Mouse (Mus musculus) CH12.LX (cell line): ENCODE measurements around the gene Exosc2. TPM values are rescaled to one million over a fixed set of nuclear protein-coding genes. Genes with fewer than 3 reads are reported as not detected.

Experiments used
- DNase-seq: peaks from one replicate; pipeline ENCODE4 v3.0.0-alpha.2; 2013; ENCODE audit errors: extremely low read depth
- H3K27ac ChIP-seq: 2 replicates; pipeline ENCODE4 v1.5.1; 2012; ENCODE audit warnings: low read depth, mild to moderate bottlenecking, control low read depth, moderate library complexity; ENCODE audit not compliant: insufficient read depth
- H3K27me3 ChIP-seq: replicated peaks from 2 replicates; pipeline ENCODE3; 2012; ENCODE audit warnings: inconsistent platforms
- H3K36me3 ChIP-seq, 2 experiments: replicated peaks in 1 of 2; 2 replicates each; pipeline versions ENCODE3 to v1.6.1; 2012; ENCODE audit warnings: inconsistent platforms in 1 of 2, low read length in 1 of 2, mild to moderate bottlenecking in 1 of 2, mixed read lengths in 1 of 2, moderate library complexity in 1 of 2; ENCODE audit not compliant: control insufficient read depth in 1 of 2, insufficient read depth in 1 of 2
- H3K4me1 ChIP-seq, 2 experiments: 2 replicates each; pipeline ENCODE4 v1.6.1; 2012; ENCODE audit warnings: inconsistent platforms in 1 of 2, moderate library complexity in 1 of 2; ENCODE audit not compliant: insufficient read depth in 2 of 2, control insufficient read depth in 1 of 2
- H3K4me2 ChIP-seq: 2 replicates; pipeline ENCODE4 v1.6.1; 2012; ENCODE audit warnings: low read depth, mild to moderate bottlenecking, control low read depth; ENCODE audit not compliant: poor library complexity, insufficient read depth, severe bottlenecking
- H3K4me3 ChIP-seq, 3 experiments: fragments of 150-350 bp in 1 of 3; sonication (generic) in 1 of 3; replicated peaks in 1 of 3; 2 replicates each; pipeline versions ENCODE3 to v1.5.1; 2011 to 2012; ENCODE audit warnings: low read depth in 2 of 3, low read length in 2 of 3, mild to moderate bottlenecking in 2 of 3, moderate library complexity in 2 of 3, control low read depth in 1 of 3, improper control_type of control experiment in 1 of 3, inconsistent platforms in 1 of 3, mixed read lengths in 1 of 3; ENCODE audit not compliant: poor library complexity in 1 of 3
- H3K79me2 ChIP-seq: replicated peaks from 2 replicates; pipeline ENCODE4 v1.6.1; 2012; ENCODE audit warnings: mild to moderate bottlenecking, moderate library complexity; ENCODE audit not compliant: control insufficient read depth, poor library complexity, insufficient read depth, severe bottlenecking; ENCODE audit errors: extremely low read depth
- H3K9ac ChIP-seq: 2 replicates; pipeline ENCODE4 v1.6.1; 2012; ENCODE audit warnings: low read depth, mild to moderate bottlenecking, control low read depth, moderate library complexity; ENCODE audit not compliant: insufficient read depth
- H3K9me3 ChIP-seq: replicated peaks from 2 replicates; pipeline ENCODE3; 2012; ENCODE audit warnings: low read length, inconsistent platforms, mixed read lengths
- CHD2 ChIP-seq: IDR thresholded peaks from 2 replicates; pipeline ENCODE4 v1.6.1; 2011; ENCODE audit warnings: low read length, improper control_type of control experiment
- CTCF ChIP-seq, 2 experiments: IDR thresholded peaks in 1 of 2; conservative IDR thresholded peaks in 1 of 2; 2 replicates each; pipeline ENCODE4 v1.5.1; 2011 to 2012; ENCODE audit warnings: low read depth in 2 of 2, low read length in 2 of 2, improper control_type of control experiment in 1 of 2, inconsistent platforms in 1 of 2, mild to moderate bottlenecking in 1 of 2, moderate library complexity in 1 of 2
- E2F4 ChIP-seq: IDR thresholded peaks from 2 replicates; pipeline ENCODE4 v1.6.1; 2011; ENCODE audit warnings: low read depth, low read length, improper control_type of control experiment; ENCODE audit not compliant: insufficient replicate concordance
- HCFC1 ChIP-seq: IDR thresholded peaks from 2 replicates; pipeline ENCODE4 v1.6.1; 2012; ENCODE audit warnings: low read depth, mild to moderate bottlenecking, inconsistent platforms, low read length, improper control_type of control experiment
- IRF4 ChIP-seq: IDR thresholded peaks from 2 replicates; pipeline ENCODE4 v1.6.1; 2014; ENCODE audit warnings: low read depth, mild to moderate bottlenecking, inconsistent platforms, low read length, improper control_type of control experiment
- JUN ChIP-seq: IDR thresholded peaks from 2 replicates; pipeline ENCODE4 v1.6.1; 2011; ENCODE audit warnings: low read depth, mild to moderate bottlenecking, low read length, improper control_type of control experiment, moderate library complexity; ENCODE audit not compliant: insufficient read depth
- JUND ChIP-seq: conservative IDR thresholded peaks from 2 replicates; pipeline ENCODE4 v1.6.1; 2011; ENCODE audit warnings: low read depth, low read length, improper control_type of control experiment
- MAZ ChIP-seq: IDR thresholded peaks from 2 replicates; pipeline ENCODE4 v1.6.1; 2012; ENCODE audit warnings: low read depth, mild to moderate bottlenecking, inconsistent platforms, low read length, improper control_type of control experiment, moderate library complexity
- MYC ChIP-seq: IDR thresholded peaks from 2 replicates; pipeline ENCODE4 v1.6.1; 2011; ENCODE audit warnings: low read depth, mild to moderate bottlenecking, improper control_type of control experiment, low read length
- NELFE ChIP-seq: IDR thresholded peaks from 2 replicates; pipeline ENCODE4 v1.6.1; 2011; ENCODE audit warnings: low read depth, low read length, improper control_type of control experiment
- NRF1 ChIP-seq: IDR thresholded peaks from 2 replicates; pipeline ENCODE4 v1.6.1; 2014; ENCODE audit warnings: low read depth, mild to moderate bottlenecking, inconsistent platforms, low read length, improper control_type of control experiment, moderate library complexity
- POLR2A ChIP-seq: IDR thresholded peaks from 2 replicates; pipeline ENCODE4 v1.6.1; 2011; ENCODE audit warnings: low read depth, mild to moderate bottlenecking, improper control_type of control experiment, low read length
- POLR2AphosphoS2 ChIP-seq: IDR thresholded peaks from 2 replicates; pipeline ENCODE4 v1.6.1; 2011; ENCODE audit warnings: low read depth, low read length, improper control_type of control experiment
- RAD21 ChIP-seq: IDR thresholded peaks from 2 replicates; pipeline ENCODE4 v1.6.1; 2011; ENCODE audit warnings: low read depth, mild to moderate bottlenecking, low read length, improper control_type of control experiment, moderate library complexity
- SIN3A ChIP-seq: IDR thresholded peaks from 2 replicates; pipeline ENCODE4 v1.6.1; 2012; ENCODE audit warnings: low read length, improper control_type of control experiment, inconsistent platforms
- SMC3 ChIP-seq: IDR thresholded peaks from 2 replicates; pipeline ENCODE4 v1.6.1; 2011; ENCODE audit warnings: low read depth, low read length, improper control_type of control experiment
- TBP ChIP-seq: conservative IDR thresholded peaks from 2 replicates; pipeline ENCODE4 v1.6.1; 2011; ENCODE audit warnings: low read depth, low read length, improper control_type of control experiment
- USF1 ChIP-seq: IDR thresholded peaks from 2 replicates; pipeline ENCODE4 v1.6.1; 2014; ENCODE audit warnings: low read depth, mild to moderate bottlenecking, inconsistent platforms, low read length, improper control_type of control experiment
- USF2 ChIP-seq: conservative IDR thresholded peaks from 2 replicates; pipeline ENCODE4 v1.6.1; 2011; ENCODE audit warnings: low read depth, low read length, improper control_type of control experiment
- ZMIZ1 ChIP-seq: IDR thresholded peaks from 2 replicates; pipeline ENCODE4 v1.6.1; 2012; ENCODE audit warnings: low read depth, mild to moderate bottlenecking, inconsistent platforms, low read length, improper control_type of control experiment
- ZNF384 ChIP-seq: IDR thresholded peaks from 2 replicates; pipeline ENCODE4 v1.6.1; 2012; ENCODE audit warnings: low read depth, low read length, improper control_type of control experiment, inconsistent platforms
- dilution Hi-C: fragments of 300-500 bp; cut with MboI; formaldehyde crosslinking; loops from 2 replicates; pipeline ENCODE4 v1.14.3; 2020; ENCODE audit warnings: low sequenced_read_pairs; ENCODE audit not compliant: extremely low pct_unique_long_range_greater_than_20kb, extremely low pct_ligation_motif_present
- in situ Hi-C: fragments of 300-500 bp; cut with MboI; formaldehyde crosslinking; loops from 3 replicates; pipeline ENCODE4 v1.14.3; 2019; ENCODE audit warnings: low sequenced_read_pairs, low pct_ligation_motif_present, low pct_unique_long_range_greater_than_20kb, mixed read lengths
- polyA plus RNA-seq: library from polyadenylated mRNA; unstranded; fragments of >175 nt; gene quantifications from 2 replicates; pipeline ENCODE4 v1.2.1, GENCODE M21; 2012; ENCODE audit warnings: low read depth; ENCODE audit not compliant: insufficient read length
- total RNA-seq, 2 experiments: library from RNA; depleted of rRNA; stranded (reverse); fragments of 300-350 nt in 1 of 2; fragments of >200 nt in 1 of 2; gene quantifications; 2 replicates each; pipeline ENCODE4 v1.2.3; 2012 to 2014

Exosc2 gene
- total and polyA plus RNA-seq, 3 experiments: 104 to 167 (median 110) TPM

DNA sequence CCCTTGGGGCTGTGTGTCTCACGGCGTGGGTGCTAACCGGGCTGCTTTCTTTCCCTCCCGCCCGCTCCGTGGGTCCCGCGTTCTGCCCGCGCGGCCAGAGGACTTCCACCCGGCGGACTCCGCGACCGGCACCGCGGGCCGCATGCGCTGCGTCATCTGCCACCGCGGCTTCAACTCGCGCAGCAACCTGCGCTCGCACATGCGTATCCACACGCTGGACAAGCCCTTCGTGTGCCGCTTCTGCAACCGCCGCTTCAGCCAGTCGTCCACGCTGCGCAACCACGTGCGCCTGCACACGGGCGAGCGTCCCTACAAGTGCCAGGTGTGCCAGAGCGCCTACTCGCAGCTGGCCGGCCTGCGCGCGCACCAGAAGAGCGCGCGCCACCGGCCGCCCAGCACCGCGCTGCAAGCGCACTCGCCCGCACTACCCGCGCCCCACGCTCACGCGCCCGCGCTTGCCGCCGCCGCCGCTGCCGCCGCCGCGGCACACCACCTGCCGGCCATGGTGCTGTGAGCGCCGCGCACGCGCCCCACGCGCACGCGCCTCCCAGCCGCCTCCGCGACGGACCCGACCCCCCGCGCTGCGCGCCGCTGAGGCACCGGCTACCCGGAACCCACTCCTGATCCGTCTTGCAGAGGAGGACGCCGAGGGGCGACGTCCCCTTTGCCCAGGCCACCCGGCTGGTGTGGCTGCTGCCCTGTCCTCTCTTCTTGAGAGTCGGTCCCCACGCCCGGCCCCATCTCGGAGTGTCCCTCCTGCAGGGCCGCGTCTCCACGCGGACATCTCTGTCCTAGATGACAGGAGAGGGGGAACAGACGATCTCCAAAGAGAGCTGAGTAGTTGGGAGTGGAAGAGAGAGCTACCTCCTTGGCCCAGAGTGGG is 16.3 kb upstream of the Exosc2 start:
- H3K27ac ChIP-seq: no peak overlapping the region
- H3K4me1 ChIP-seq: no peaks in the 10 kb centered on the region
- H3K27me3 ChIP-seq: peaks cover 48% of the 10 kb centered on the region
- peaks cover 16% of the 10 kb centered on the region for H3K9me3 ChIP-seq
- peak overlapping the region in 1 of 3 experiments; percentile 41 for H3K4me3 ChIP-seq
- peak; percentile 73 for TF ChIP-seq NRF1
- no peak for TF ChIP-seq MAZ
- H3K79me2 ChIP-seq: no peaks in the 10 kb centered on the region
- DNase-seq: no peak
- in situ Hi-C loops: loop anchor here (5.0 kb wide), 1 partner anchor 172 kb away; no protein-coding TSS in a partner anchor
- dilution Hi-C loops: no loop called here
- peak overlapping the region; percentile 32; the same call in 1 of the 2 replicates for H3K4me2 ChIP-seq
- H3K9ac ChIP-seq: no peak overlapping the region
- H3K36me3 ChIP-seq: no peaks in the 10 kb centered on the region

DNA sequence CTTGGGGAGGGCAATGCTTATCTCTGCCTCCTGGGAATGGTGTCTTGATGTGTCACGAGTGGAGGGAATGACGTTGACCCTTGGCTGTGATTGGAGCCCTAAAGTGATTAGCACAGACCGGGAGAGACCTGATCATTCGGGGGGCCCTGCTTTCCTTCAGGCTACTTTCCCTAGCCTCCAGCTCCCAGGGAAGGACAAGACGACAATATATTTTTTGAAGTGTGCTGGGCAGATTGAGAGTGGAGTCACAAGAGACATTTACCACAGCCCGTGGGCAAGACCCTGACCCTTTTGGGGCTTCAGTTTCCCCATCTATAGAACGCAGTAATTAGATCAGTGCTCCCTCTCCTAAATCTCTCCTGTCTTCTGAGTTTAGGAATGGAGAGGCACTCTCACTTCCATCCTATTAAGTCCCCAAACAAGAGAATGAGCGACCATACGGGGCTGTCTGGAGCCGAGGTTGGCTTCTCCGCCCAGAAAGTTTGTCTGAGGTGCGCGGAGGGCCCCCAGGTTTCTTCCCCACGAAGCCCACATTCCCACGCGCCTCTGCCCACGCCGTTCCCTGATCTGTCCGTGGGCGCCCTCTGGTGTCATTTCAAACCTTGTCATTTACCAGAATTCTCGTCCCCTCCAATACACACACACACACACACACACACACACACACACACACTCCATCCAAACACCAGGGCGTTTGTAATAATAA is 15.5 kb upstream of the Exosc2 start:
- Histone ChIP-seq H3K4me1 (no peaks in the 10 kb centered on the region), H3K27me3 (peaks cover 41% of the 10 kb centered on the region), H3K79me2 (no peaks in the 10 kb centered on the region), H3K4me3 (peak overlapping the region in 1 of 3 experiments; percentile 41)
- in situ Hi-C loops: loop anchor here (5.0 kb wide), 1 partner anchor 173 kb away; no protein-coding TSS in a partner anchor
- dilution Hi-C loops: no loop called here
- TF ChIP-seq MYC (no peak), CHD2 (no peak), SMC3 (peak; percentile 64), USF2 (no peak), HCFC1 (no peak), RAD21 (peak; percentile 31), CTCF (conservative IDR thresholded peaks at IDR 0.05 in 1 of 2, IDR thresholded peaks at IDR 0.05 in 1 of 2; ENCODE audit: low read depth in 2 of 2, low read length in 2 of 2) (peak in 1 of 2 experiments; percentile 64; a peak in 2 of 4 replicates)
- TF ChIP-seq, all 38 proteins: peak for 3
- Histone ChIP-seq H3K9me3 (peaks cover 23% of the 10 kb centered on the region), H3K27ac (no peak overlapping the region), H3K36me3 (no peaks in the 10 kb centered on the region), H3K4me2 (peak overlapping the region; percentile 32; the same call in 1 of the 2 replicates), H3K9ac (no peak overlapping the region)
- no peak for DNase-seq

DNA sequence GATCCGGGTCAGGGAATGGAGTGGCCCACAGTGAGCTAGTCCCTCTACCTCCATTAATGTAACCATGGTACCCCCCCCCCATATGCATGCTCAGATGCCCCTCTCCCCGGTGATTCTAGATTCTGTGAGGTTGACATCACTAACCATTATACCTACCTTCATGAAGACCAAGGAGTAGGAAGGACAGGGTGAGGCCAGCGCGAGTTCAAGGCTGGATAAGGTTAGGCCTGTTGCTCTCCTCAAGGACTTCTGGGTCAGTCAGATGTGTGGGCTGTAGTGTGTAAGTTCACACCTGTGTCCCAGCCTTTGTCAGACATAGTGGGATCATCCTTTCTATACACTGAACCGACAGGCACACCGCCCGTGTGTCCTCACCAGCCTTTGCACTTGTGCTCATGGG is 14.1 kb upstream of the Exosc2 start:
- dilution Hi-C loops: no loop called here
- in situ Hi-C loops: no loop called here

More for the DNA sequence above, 14.1 kb upstream of the Exosc2 start:
- DNase-seq: no peak
- H3K27ac ChIP-seq: no peak overlapping the region
- H3K4me1 ChIP-seq: no peaks in the 10 kb centered on the region
- no peaks in the 10 kb centered on the region for H3K36me3 ChIP-seq
- H3K79me2 ChIP-seq: no peaks in the 10 kb centered on the region
- peaks cover 23% of the 10 kb centered on the region for H3K9me3 ChIP-seq
- H3K4me2 ChIP-seq: no peak overlapping the region
- TF ChIP-seq IRF4 (no peak), SMC3 (no peak), POLR2A (no peak), E2F4 (no peak), JUND (no peak), MYC (no peak), NELFE (no peak), USF2 (no peak), JUN (no peak), SIN3A (no peak), TBP (no peak), CTCF (conservative IDR thresholded peaks at IDR 0.05 in 1 of 2, IDR thresholded peaks at IDR 0.05 in 1 of 2; ENCODE audit: low read depth in 2 of 2, low read length in 2 of 2) (no peak), ZNF384 (no peak), USF1 (no peak), POLR2AphosphoS2 (no peak), ZMIZ1 (no peak), RAD21 (no peak)
- H3K4me3 ChIP-seq: no peak overlapping the region
- H3K9ac ChIP-seq: no peak overlapping the region
- H3K27me3 ChIP-seq: peaks cover 30% of the 10 kb centered on the region
